Mouse (Mus musculus) retina, embryonic 14.5 days (tissue): ENCODE data around the gene Foxp3.

Experiments used
- DNase-seq: peaks from one replicate; pipeline ENCODE4 v3.0.0-alpha.2; 2015; ENCODE audit warnings: low spot score

The Foxp3 gene

DNA sequence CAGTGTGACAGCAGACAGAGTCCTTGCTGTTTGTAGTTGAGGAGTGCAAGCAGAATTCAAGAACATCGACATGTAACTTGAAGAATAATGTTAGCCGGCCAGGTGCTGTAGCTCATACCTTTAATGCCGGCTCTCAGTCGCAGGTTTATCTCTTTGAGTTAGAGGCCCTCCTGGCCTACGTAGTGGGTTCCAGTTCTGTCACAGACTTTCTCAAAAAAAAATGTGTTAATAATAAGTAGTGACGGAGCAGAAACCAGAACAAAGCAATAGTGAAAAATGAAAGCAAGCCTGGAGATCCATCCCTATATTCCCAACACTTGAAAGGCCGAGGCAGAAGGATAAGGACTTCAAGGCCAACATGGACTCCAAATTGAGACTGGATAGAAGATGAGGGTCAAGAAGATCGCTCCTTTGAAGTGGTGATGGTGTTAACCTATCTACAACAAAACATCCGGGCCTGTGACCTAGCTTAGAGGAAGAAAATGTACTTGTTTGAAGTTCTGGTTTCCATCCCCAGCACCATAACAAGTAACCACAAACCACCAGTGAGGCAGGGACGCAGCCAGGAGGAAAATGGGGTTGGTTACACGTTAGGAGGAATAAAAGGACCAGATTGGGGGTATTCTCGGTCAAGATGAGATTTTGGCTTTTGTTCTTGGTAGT lies 44.6 kb downstream of the Foxp3 start:
- no peak for DNase-seq

DNA sequence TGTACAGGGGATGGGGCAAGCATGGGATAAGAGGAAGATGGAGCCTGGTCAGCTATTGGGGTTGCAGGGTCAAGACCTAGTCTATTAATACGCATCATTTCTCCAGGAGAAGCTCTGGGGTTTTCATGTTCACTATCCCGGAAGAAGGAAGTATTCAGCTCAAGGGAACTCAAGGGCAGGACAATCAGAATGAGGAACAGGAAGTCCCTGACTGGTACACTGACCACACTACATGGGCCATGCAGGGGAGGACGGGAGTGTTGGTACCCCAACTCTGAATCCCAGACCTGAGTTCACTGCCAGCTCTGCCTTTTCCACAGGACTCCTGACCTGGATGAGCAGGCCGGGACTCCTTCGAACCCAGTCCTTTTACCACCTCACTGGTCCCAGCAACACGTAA lies 59.1 kb downstream of the Foxp3 start:
- DNase-seq, result no peak

DNA sequence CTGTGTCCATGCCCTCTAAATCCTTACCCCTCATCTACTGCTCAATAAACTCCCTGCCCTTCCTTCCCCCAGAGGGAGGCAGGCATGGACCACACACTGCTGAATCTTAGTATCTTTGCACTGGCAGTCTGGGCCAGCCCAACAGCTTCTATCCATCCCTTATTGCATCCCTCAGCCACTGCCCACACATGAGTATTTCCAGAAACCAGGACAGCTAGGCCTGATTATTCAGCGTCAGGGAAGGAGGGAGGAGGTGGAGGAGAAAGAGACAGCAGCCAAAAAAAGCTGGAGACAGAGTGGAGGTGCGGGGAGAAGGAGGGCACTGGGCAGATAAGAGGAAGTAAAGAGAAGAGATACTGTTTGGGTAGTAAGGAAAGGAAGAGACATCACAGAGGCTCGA lies 61.7 kb downstream of the Foxp3 start:
- no peak for DNase-seq

DNA sequence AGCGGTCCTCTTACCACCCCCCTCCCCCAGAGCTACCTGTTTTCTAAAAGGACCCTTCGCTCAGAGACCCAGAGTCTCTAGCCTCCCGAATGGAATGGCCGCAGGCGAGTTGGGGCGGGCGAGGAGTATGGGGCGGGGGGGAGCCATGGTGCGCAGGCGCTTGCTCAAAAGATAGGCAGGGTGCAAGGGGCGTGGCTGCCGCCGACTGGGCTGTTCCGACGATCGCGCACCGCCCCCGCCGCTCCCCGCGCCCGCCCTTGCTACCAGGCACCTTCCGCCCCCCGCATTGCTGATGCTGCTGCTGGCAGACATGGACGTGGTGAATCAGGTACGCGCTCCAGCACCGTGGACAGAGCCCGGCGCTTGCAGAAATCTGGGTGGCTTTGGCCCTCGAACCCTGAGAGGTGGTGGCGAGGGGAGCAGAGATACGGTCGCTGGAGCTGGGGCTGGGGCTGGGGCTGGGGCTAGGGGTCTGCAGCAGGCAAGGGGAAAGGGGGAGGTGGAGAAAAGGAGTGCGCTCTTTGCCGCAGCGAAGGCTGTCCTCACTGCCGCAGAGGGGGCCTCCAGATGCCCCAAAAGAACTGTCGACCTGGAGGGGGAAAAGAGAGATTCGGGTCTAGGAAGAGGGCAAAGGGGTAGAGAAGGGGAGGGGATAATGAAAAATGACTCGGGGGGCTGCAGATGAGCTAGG lies 65.1 kb downstream of the Foxp3 start, which contains the start of gene Syp:
TSS of gene Syp (plus strand) at position 71 of the 691 bp plus-strand sequence.
- DNase-seq, result peak; percentile 85

DNA sequence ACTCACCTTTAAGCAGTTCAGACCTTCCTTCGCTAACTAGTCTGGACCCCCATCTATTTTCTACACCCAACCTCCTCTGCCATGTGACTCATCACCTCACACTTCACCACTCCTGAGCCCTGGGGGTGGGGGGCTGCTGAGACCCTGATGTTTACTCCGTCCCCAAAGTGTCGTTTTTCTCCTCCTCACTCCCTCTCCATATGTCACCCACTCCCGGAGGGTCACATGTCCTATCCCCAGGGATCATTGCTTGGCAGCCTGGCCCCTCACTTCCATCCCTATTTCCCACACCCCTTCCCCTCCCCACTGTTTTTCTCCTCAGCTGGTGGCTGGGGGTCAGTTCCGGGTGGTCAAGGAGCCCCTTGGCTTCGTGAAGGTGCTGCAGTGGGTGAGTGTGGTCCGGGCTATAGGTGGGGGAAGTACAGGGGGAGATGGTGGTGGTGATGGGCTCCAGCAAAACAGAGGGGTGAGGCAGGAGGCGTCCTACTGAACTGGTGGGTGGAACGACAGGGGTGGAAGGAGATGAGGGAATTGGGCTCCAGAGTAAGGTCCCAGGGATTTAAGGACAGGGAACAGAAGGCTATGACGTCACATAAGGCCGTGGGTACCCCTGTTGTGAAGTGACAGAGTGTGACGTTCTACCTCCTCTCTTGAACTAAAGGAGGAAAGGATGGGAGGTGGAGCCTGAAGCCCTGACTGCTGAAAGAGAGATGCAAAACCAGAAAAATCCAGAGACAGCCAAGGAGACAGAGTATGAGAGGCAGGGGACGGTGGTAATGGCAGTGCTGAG lies 66.3 kb downstream of the Foxp3 start:
- no peak for DNase-seq

GRCm38 (mm10) chrX:7640785-7641184 lies 67.3 kb downstream of the Foxp3 start:
- DNase-seq, result peak; percentile 24
